Mouse (Mus musculus): Measurements from ENCODE around the gene Nod2.
A peak's percentile ranks its signal among the peaks of the same experiment; 100 is the strongest.

The Nod2 gene

DNA sequence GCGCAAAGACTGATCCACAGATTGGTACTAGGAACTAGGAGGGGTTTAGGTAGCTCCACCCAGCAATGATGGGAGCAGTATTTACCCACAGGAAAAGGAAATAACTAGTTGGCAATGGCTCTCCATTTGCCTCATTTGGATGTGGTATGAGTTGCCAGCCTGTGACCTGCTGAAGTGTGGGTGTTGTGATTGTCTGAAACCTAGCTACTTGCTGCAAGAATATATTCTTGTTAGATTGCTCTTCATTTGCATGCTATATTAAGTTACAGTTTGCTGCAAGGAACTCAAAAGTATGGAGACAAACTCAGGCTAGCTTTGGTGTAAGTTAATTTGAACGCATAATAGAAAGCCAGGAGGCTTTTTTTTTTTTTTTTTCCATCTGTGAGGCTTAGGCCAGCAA is 33.5 kb downstream of the Nod2 start:
- no peak for DNase-seq (ENCODE audit: low spot score)

DNA sequence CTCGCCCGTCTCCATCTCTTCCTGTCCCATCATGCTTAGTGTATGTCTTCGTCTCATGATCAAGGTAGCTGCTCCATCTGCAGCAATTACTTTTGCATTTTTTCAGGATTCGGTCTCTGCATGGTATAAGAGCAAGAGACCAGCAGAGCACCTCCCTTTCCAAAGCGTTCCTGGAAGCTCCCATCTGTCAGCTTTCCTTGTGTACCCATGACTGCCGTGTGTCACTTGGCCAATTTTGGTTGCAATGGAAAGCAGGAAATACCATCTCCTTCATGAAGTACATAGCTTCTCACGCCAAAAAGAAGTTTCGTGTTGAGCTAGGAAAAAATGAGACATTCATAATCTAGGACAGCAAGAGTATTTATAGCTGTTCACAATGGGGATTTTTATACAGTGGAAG is 33.9 kb downstream of the Nod2 start:
- no peak for DNase-seq (ENCODE audit: low spot score)

DNA sequence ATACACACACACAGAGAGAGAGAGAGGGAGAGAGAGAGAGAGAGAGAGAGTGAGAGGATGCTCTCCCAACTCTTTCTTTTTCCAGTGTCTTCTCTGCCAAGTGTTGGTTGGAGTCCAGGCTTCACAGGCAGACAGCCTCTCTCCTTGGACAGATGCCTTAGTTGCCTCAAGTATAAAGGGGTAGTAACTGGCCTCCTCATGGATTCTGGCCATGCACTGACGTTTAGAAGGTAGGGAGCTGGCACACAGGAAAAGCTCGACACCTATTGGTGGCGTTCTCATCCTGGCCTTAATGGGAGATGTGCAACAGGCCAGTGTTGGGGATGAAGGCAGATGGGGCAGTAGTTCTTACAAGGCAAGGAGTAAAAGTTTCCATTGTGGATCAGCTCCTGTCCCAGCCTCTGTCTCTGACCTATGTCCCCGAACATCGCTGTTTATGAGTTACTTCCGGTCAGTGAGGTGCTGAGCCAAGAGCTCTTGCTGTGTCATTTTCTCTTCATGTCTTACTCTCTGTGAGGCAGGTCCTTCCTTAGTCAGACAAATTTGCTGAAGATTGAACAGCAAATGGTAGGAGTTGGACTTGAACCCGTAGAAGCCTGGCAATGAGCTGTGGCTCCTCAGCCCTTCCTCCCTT is 36.7 kb downstream of the Nod2 start:
- DNase-seq (ENCODE audit: low spot score) = no peak

DNA sequence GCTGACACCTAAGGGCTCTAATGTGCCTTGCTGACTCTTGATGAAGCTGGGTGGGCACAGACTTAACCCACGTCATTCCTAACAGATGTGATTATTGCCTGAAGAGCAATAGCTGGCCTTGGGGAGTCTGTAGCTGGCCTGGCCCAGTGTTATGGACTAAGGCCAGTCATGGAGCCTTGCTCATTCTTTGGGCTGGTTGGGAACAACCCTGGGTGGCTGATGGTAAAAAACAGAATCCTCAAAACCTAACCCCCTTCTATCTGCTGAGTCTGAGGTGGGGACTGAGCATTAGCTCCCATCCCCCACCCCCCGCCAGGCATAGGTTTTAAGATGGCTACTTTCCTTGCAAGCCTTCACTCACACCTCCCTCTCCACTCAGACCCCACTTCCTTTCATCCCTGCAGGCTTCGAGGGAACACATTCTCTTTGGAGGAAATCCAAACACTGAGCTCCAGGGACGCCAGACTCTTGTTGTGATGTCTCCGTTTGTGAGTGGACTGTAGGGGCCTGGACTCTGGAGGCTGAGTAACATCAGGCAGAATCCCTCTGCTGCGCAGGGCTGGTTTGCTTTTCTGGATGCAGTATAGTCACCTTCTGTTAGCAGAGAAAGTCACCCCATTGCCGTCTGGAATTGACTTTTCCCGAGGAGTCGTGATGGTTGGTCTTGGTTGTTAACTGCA is 39.3 kb downstream of the Nod2 start:
- DNase-seq (ENCODE audit: low spot score) = no peak

DNA sequence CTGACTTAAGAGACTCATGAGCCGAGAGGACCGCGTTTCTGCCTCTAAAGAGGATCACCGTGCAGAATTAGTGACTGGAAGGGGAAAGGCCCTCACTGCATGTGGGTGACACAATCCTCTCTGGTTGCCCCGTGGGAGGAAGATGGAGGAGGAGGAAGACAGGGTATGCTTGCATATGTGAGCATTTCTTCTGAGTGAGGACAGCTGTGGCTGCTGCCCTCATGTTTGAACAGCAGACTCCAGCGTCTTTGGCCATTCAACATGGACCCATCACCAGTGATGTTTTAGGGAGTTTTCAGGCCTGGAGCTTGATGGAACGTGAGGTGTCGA is 39.8 kb downstream of the Nod2 start:
- DNase-seq (ENCODE audit: low spot score) = no peak

DNA sequence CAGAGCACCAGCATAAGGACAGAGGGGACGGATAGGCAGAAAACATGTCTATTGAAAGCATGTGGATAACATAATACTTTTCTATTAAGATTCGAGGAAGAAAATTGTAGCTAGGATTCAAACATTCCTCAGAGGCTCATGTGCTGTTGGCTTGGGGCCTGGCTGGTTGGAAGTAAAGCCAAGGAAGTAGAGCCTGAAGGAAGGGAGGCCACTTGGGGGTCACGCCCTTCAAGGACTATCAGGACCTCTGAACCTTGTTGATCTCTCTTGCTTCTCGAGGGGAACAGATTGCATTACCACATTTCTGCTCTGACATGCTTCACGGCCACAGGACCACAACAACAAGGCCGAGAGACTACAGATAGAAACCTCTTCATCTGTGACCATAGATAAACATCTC is 42.0 kb downstream of the Nod2 start:
- DNase-seq (ENCODE audit: low spot score) = no peak

DNA sequence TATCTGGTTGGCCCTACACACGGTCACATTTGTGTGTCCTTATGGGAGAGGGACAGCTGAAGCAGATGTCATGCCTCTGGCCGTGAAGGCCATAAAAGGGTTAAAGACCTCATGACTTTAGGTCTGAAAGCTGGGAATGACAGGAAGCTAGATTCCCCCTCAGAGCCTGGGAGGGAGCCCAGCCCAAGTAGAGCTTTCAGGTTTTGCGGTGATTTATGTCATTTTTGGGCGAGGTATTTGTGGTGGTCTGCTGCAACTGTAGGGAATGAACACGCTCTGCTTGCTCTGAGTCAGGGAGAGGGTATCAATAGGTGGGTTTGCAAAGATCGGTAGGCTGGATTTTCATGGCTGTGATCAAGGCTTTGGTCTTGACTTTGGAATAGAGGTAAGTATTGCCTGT is 42.8 kb downstream of the Nod2 start:
- no peak for DNase-seq (ENCODE audit: low spot score)

DNA sequence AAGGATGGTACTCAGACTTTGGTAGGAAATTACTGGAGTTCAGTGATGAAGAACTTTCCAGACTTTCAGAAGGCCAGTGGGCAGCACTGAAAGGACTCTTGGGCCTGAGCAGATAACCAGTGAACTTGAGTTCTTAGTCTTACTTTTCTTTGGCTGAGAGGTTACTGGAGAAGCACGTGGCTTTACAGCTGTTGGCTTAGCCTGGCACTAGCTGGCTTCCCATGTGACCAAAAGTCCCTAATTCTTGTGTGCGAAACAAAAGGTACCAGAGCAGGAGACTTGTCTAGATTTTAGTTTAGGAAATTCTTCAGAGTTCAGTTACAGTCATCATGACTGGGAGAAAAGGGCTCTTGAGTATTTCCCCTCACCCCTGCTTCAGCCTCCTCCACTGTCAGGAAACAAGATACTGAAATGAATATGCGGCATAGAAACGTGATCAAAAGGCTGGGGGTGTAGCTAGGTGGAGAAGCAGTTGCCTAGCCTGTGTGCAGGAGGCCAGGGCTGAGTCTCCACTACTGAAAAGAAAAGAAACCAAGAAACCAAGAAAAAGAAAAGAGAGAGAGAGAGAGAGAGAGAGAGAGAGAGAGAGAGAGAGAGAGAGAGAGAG is 44.3 kb downstream of the Nod2 start:
- DNase-seq (ENCODE audit: low spot score) = no peak

DNA sequence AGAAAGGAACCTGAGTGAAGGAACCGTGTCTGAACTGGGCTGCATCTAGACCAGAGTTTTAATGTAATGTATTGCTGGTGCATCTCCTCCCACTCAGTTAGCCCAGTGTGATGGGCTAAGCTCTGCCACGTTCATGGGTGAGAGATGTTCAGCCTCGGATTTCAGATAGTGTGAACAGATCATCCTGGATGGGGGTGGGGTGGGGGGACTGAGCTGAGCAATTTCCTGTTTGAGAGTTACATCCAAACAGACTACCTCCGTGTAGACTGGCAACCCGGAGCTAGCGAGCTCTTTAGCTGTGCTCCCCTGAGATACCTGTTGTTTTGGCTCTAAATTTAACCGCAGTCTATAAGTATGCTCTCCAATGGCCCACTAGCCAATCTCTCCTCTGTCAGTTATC is 44.8 kb downstream of the Nod2 start:
- no peak for DNase-seq (ENCODE audit: low spot score)

DNA sequence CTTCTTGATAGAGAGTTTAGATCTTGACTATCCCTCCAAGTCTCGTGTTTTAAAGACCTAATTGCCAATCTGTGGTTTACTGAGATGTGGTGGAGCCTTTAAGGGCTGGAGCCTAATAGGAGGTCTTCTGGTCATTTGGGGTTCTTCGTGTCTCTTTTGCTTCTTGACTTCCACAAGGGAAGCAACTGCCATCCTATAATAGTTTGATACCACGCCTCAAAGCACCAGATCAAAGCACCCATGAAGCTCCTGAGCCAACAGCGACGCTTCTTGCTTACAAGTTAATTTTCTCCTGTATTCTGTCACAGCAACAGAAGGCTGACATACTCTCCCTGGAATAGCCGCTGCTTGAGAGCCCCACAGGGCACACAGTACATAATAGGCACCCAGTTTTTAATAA is 45.8 kb downstream of the Nod2 start:
- DNase-seq (ENCODE audit: low spot score) = no peak

DNA sequence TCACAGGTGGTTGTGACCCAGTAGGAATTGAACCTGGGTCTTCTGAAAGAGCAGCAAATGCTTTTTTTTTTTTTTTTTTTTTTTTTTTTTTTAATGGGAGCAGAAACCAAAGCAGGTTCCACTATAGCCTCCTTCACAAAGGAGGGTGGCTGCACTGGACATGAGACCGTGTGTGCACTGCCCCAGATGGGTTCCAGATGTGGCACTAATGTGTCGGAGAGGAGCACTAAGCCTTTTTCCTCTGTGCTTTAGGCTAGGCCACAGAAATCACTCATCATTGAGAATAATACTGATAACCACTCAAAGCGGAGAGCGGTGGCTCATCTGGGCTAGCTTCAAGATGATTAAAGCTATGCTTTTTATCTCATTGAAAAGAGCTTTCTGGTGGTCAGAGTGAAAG is 46.3 kb downstream of the Nod2 start:
- DNase-seq (ENCODE audit: low spot score) = no peak

DNA sequence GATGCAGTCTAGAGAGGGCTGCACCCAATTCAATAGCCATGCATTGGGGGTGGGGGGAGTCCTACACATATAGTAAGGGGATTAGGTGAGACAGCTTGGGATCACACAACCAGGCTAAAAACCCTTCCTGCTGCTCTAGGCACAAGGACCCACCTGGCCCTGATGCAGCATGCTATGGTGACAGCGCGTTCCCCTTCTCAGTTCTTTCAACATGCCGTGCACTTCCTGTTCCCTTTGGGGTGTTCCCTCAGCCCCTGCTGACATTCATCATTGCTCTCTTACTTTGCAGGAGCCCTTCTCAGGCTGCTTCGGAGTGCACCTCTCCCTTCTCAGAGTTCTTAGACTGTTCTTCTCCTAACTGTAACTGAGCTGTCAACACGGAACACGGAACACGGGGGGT is 47.2 kb downstream of the Nod2 start:
- no peak for DNase-seq (ENCODE audit: low spot score)

DNA sequence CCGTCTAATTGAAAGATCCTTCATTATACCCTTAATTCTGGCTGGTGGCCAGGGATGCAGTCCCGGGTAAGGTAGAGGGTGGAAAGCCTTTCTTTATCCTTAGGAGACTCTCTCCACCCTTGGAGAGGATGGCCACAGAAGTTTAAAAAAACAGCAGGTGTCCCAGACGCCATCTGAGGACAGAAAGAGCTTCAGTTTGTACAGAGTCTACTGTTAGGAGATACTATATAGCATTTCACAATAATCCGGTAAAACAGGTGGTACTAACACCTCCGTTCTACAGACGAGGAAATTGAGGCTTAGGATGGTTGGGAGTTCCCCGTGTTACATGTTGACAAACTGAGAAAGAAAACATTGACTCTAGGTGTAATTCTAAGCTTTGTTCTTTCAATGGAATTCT is 49.1 kb downstream of the Nod2 start:
- DNase-seq (ENCODE audit: low spot score) = no peak

DNA sequence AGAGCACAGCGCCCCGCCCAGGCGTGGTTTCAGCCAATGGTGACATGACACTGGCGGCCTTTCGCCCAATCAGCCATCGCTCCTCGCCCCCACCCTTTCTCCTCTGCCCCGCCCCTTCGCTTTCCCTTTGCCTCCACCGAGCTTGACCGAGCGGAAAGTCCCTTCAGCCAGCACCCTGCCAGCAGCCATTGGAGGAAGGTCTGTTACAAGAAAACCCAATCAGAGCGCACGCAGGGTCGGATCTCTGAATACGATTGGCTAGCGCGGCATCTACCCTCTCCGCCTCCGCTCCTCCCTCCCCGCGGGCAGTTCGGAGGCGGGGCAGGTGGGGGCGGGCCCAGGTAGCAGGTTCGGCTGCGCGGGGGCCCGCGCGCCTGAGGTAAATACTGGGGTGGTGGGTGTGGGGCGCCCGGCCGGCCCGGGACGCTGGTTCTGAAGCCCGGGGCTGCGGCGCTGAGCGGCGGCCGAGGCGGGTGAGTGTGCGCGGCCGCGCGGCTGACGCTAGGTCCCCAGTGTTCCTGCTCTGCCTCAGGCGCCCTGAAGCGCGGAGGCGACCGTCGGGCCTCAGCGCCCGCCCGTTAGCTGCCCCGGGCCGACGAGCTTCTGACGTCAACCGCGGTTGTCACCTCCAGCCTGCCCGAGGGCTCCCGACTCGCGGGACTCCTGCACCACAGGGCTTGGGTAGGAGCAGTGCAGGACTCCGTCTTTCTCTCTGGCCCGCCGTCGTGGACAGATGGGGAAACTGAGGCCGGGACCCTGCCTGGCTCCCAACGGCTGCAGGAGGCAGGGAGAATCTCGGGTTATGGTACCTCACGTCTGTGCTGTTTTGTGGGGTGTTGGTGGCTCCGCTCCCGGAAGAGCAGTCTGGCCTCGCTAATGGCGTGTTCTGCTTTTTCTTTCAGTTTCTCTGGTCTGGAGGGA is 49.9 kb downstream of the Nod2 start, which contains the start of gene Cyld:
TSS of gene Cyld (plus strand) at position 308 of the 921 bp plus-strand sequence.
- peak; percentile 82 for DNase-seq (ENCODE audit: low spot score)

DNA sequence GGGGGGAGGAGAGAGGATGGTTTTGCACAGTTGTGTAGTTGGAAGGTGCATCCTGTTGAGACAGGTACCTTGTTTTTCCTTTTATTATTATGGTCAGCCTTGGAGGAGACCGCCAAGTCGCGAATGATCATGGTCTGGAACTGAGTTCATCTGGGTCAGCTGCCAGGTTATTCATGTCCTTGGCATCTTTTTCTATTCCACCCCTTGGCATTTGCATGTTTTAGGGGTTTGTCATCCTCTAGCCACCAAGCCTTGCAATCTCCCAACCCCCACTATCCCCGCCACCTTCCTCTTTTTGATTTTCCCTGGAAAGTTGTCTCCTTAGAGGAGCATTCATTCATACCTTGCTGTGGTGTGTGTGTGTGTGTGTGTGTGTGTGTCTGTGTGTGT is 50.5 kb downstream of the Nod2 start:
- DNase-seq (ENCODE audit: low spot score) = no peak

DNA sequence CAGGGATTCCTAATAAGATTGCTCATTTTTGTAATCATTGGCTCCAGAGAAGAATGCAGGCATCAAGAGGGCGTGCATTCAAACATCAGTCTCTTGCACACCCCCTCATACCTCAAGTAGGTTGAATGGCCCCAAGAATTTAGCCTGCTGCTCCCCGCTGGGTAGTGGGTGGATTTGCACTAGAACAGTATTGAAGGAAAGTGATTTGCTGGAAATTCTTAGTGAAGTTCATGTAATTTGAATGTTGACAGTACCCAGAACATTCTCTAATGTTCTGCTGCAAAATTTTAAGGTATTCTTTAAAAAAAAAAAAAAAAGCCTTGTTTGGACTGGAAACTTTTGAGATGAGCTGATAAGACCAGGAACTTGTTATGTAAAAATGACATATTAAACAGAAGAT is 50.9 kb downstream of the Nod2 start:
- no peak for DNase-seq (ENCODE audit: low spot score)

DNA sequence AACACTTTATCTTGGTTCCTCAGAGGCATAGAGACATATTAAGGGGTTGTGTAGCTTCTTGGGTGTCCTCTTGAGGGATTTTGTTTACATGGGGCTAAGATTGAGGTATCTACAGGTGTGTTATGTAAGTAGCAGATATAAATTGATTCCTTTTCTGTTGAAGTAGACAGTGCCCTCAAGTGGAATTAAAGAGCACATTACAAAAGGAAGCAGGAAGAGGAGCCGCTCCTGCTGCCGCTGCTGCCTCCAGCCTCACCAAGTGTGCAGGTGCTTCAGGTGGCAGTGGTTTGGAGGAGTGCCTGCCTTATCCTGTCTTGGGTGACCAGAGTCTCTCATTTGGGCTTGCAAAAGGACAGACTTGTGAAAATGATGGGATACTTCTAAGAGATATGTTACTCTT is 54.5 kb downstream of the Nod2 start:
- no peak for DNase-seq (ENCODE audit: low spot score)

DNA sequence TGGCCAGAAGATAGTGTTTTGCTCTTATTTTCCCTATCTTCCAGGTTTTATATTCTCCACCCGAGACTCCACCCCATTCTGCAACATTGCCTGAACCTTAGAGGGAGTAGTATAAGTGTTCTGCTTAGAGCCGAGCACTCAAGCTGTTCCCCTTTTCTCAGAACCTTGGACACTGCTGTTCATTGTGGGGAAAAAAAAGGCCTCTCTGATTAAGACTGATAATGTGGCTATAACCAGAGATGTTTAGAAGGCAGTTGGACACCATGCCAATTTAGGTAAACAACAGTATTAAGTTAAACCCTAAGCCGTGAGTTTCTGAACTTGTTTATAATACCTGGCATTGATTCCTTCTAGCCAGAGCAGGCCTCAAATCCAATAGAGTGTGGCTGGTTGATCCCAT is 55.7 kb downstream of the Nod2 start:
- no peak for DNase-seq (ENCODE audit: low spot score)

DNA sequence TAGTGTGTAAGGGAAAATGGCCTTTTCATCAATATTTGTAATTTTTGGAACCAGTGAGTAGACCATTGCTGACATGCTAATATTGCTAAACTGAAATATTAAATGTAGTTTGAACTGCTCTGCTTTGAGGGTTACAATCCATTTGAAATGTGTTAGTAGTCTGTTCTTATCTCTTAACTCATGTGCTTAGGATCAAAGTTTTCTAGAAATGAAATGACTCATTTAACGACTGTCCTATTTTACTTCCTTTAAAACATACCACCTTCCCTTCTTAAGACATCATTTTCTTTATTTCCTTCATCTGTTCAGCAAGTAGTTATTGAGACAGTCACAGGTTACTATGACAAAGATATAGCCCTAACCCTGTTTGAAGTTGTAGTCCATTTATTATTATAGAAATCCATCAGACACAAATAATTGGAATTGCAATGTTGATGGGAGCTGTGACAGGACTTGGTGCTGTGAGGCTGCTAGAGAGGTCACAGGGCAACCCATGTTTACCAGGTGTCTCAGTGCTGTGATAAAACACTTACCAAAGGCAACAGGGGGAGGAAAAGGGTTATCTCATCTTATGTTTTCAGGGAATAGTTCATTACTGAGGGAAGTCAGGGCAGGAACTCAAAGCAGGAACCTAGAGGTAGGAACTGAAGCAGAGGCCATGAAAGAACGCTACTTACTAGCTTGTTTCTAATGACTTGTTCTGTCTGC is 76.3 kb downstream of the Nod2 start:
- no peak for DNase-seq (ENCODE audit: low spot score)
